Mouse (Mus musculus): Measurements from ENCODE around the gene Ltbp1. TPM values are rescaled to one million over a fixed set of nuclear protein-coding genes. Genes with fewer than 3 reads are reported as not detected.

Ltbp1 gene
- polyA plus RNA-seq, 1 experiment from 2014 or later: 1.6 TPM

GRCm38 (mm10) chr17:75204065-75204464, 198.7 kb downstream of the Ltbp1 start:
- 84% methylated on average over 1 of the region's 1 CpGs for WGBS

GRCm38 (mm10) chr17:75206281-75206680, 200.9 kb downstream of the Ltbp1 start:
- no peak for ATAC-seq
- Histone ChIP-seq H3K4me1 (ENCODE audit: control insufficient read depth, insufficient read depth, low read depth, low read length) (no peaks in the 10 kb centered on the region), H3K36me3 (ENCODE audit: control insufficient read depth, insufficient read depth, low read length) (no peaks in the 10 kb centered on the region), H3K4me2 (ENCODE audit: low read length) (no peak overlapping the region), H3K9ac (ENCODE audit: low read depth, low read length) (no peak overlapping the region), H3K27ac (ENCODE audit: low read depth, low read length) (no peak overlapping the region), H3K27me3 (replicated peaks; ENCODE audit: control insufficient read depth, insufficient read depth, low read length) (no peaks in the 10 kb centered on the region; the same call in 1 of the 2 replicates), H3K4me3 (ENCODE audit: low read length) (no peak overlapping the region), H3K9me3 (ENCODE audit: control insufficient read depth, low read length) (no peaks in the 10 kb centered on the region)
- WGBS: 61% methylated on average over 3 of the region's 3 CpGs

More at GRCm38 (mm10) chr17:75204065-75204464, 198.7 kb downstream of the Ltbp1 start:
- Histone ChIP-seq H3K4me3 (ENCODE audit: low read length) (no peak overlapping the region), H3K4me1 (ENCODE audit: control insufficient read depth, insufficient read depth, low read depth, low read length) (no peaks in the 10 kb centered on the region), H3K9me3 (ENCODE audit: control insufficient read depth, low read length) (no peaks in the 10 kb centered on the region), H3K27me3 (replicated peaks; ENCODE audit: control insufficient read depth, insufficient read depth, low read length) (no peaks in the 10 kb centered on the region), H3K36me3 (ENCODE audit: control insufficient read depth, insufficient read depth, low read length) (no peaks in the 10 kb centered on the region), H3K27ac (ENCODE audit: low read depth, low read length) (no peak overlapping the region), H3K4me2 (ENCODE audit: low read length) (no peak overlapping the region), H3K9ac (ENCODE audit: low read depth, low read length) (no peak overlapping the region)
- ATAC-seq: no peak

GRCm38 (mm10) chr17:75208164-75208698, 202.9 kb downstream of the Ltbp1 start:
- Histone ChIP-seq H3K4me2 (ENCODE audit: low read length) (no peak overlapping the region), H3K4me1 (ENCODE audit: control insufficient read depth, insufficient read depth, low read depth, low read length) (no peaks in the 10 kb centered on the region), H3K4me3 (ENCODE audit: low read length) (no peak overlapping the region), H3K9me3 (ENCODE audit: control insufficient read depth, low read length) (no peaks in the 10 kb centered on the region), H3K36me3 (ENCODE audit: control insufficient read depth, insufficient read depth, low read length) (no peaks in the 10 kb centered on the region), H3K9ac (ENCODE audit: low read depth, low read length) (no peak overlapping the region), H3K27me3 (replicated peaks; ENCODE audit: control insufficient read depth, insufficient read depth, low read length) (no peaks in the 10 kb centered on the region; the same call in 1 of the 2 replicates), H3K27ac (ENCODE audit: low read depth, low read length) (no peak overlapping the region)
- no peak for ATAC-seq
- 82% methylated on average over 7 of the region's 7 CpGs for WGBS

DNA sequence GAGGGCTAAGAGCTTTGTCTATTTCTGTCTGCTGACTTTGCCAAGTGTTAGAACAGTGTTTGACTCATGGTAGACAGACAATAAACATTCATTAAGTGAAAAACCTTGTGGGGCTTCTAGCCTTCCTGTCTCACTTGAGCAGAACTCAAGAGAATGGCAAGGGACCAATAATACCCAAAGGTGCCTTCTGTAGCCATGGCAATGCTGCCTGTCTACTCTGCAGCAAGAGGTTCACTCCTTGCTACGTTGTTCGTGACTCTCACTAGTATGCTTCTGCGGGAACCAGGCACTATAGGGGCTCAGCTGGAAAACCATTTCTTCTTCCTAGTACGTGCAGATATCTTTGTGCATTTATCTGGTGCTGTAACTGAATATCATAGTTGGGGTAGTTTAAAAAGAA, 205.2 kb downstream of the Ltbp1 start:
- H3K9me3 ChIP-seq (ENCODE audit: control insufficient read depth, low read length): no peaks in the 10 kb centered on the region
- H3K4me1 ChIP-seq (ENCODE audit: control insufficient read depth, insufficient read depth, low read depth, low read length): no peaks in the 10 kb centered on the region
- no peak overlapping the region for H3K4me2 ChIP-seq (ENCODE audit: low read length)
- no peak for ATAC-seq
- H3K27me3 ChIP-seq (replicated peaks; ENCODE audit: control insufficient read depth, insufficient read depth, low read length): no peaks in the 10 kb centered on the region; the same call in 1 of the 2 replicates
- no peaks in the 10 kb centered on the region for H3K36me3 ChIP-seq (ENCODE audit: control insufficient read depth, insufficient read depth, low read length)
- no peak overlapping the region for H3K4me3 ChIP-seq (ENCODE audit: low read length)
- 79% methylated on average over 4 of the region's 4 CpGs for WGBS
- no peak overlapping the region for H3K9ac ChIP-seq (ENCODE audit: low read depth, low read length)
- H3K27ac ChIP-seq (ENCODE audit: low read depth, low read length): no peak overlapping the region

DNA sequence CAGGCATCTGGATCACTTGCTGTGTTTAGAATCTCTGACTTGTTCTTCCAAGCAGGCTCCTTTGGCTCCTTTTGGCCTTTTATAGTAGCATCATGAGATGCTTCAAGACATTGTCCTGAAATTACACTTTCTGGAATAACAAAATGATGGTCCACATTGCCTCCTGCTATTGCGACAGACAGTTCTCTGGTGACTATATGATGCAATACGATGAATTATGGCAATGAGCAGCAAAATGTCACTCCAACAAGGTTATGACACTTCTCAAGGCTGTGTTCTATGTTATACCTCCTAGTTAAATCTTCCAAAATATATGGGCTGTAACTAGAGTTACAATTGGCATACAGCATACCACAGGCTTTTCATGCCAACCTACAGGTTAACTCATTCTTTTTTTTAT, 211.0 kb downstream of the Ltbp1 start:
- Histone ChIP-seq H3K9ac (ENCODE audit: low read depth, low read length) (no peak overlapping the region), H3K4me1 (ENCODE audit: control insufficient read depth, insufficient read depth, low read depth, low read length) (no peaks in the 10 kb centered on the region), H3K27me3 (replicated peaks; ENCODE audit: control insufficient read depth, insufficient read depth, low read length) (no peaks in the 10 kb centered on the region), H3K36me3 (ENCODE audit: control insufficient read depth, insufficient read depth, low read length) (no peaks in the 10 kb centered on the region), H3K4me3 (ENCODE audit: low read length) (no peak overlapping the region), H3K27ac (ENCODE audit: low read depth, low read length) (no peak overlapping the region), H3K4me2 (ENCODE audit: low read length) (no peak overlapping the region), H3K9me3 (ENCODE audit: control insufficient read depth, low read length) (no peaks in the 10 kb centered on the region)
- 96% methylated on average over 2 of the region's 2 CpGs for WGBS
- no peak for ATAC-seq

GRCm38 (mm10) chr17:75218700-75219099, 213.3 kb downstream of the Ltbp1 start:
- Histone ChIP-seq H3K9ac (ENCODE audit: low read depth, low read length) (no peak overlapping the region), H3K36me3 (ENCODE audit: control insufficient read depth, insufficient read depth, low read length) (no peaks in the 10 kb centered on the region), H3K9me3 (ENCODE audit: control insufficient read depth, low read length) (no peaks in the 10 kb centered on the region), H3K27me3 (replicated peaks; ENCODE audit: control insufficient read depth, insufficient read depth, low read length) (no peaks in the 10 kb centered on the region), H3K27ac (ENCODE audit: low read depth, low read length) (no peak overlapping the region), H3K4me2 (ENCODE audit: low read length) (no peak overlapping the region), H3K4me3 (ENCODE audit: low read length) (no peak overlapping the region), H3K4me1 (ENCODE audit: control insufficient read depth, insufficient read depth, low read depth, low read length) (no peaks in the 10 kb centered on the region)
- ATAC-seq: no peak
- WGBS: 85% methylated on average over 6 of the region's 6 CpGs

DNA sequence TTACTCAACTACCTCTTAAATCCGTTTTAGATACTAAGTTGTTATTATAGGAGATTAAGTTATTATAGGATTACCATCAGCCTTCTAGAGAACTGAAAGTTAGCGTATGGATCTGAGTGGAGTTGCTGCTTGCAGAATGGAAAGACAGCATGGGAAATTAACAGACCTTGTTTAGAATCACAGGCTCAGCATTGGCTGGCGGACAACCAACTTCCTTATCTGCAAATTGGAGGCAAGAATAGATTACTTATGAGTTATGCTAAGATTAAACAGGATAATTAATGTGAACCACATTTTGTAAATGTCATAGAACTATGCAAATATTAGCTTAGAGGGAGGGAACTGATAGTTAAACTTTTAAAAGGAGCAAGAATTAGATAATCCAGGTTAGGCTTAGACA, 223.0 kb downstream of the Ltbp1 start:
- Histone ChIP-seq H3K4me2 (ENCODE audit: low read length) (no peak overlapping the region), H3K27ac (ENCODE audit: low read depth, low read length) (no peak overlapping the region), H3K9me3 (ENCODE audit: control insufficient read depth, low read length) (no peaks in the 10 kb centered on the region), H3K36me3 (ENCODE audit: control insufficient read depth, insufficient read depth, low read length) (no peaks in the 10 kb centered on the region), H3K9ac (ENCODE audit: low read depth, low read length) (no peak overlapping the region), H3K4me1 (ENCODE audit: control insufficient read depth, insufficient read depth, low read depth, low read length) (no peaks in the 10 kb centered on the region), H3K4me3 (ENCODE audit: low read length) (no peak overlapping the region), H3K27me3 (replicated peaks; ENCODE audit: control insufficient read depth, insufficient read depth, low read length) (no peaks in the 10 kb centered on the region)
- no peak for ATAC-seq
- 89% methylated on average over 3 of the region's 3 CpGs for WGBS

DNA sequence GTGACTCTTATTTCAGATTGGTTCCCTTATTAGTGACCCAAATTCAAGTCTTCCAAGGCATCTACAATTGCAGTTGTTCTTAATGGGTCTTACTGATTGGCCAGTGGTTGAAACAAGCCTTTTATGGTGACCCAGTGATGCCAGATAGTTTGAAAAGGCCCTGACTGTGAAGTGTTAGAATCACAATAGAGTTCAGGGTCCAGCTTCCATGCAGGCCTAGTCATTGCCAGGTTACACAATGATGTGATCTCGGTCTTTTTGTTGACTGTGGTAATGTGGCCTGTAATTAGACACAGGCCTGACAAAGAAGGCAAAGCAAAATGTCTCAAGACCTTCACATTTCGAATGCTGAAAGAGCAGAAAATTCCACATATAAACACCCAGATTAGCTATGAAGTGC, 227.8 kb downstream of the Ltbp1 start:
- no peaks in the 10 kb centered on the region for H3K4me1 ChIP-seq (ENCODE audit: control insufficient read depth, insufficient read depth, low read depth, low read length)
- no peaks in the 10 kb centered on the region for H3K27me3 ChIP-seq (replicated peaks; ENCODE audit: control insufficient read depth, insufficient read depth, low read length)
- H3K4me2 ChIP-seq (ENCODE audit: low read length): no peak overlapping the region
- no peak for ATAC-seq
- no peaks in the 10 kb centered on the region for H3K9me3 ChIP-seq (ENCODE audit: control insufficient read depth, low read length)
- H3K9ac ChIP-seq (ENCODE audit: low read depth, low read length): no peak overlapping the region
- no peak overlapping the region for H3K27ac ChIP-seq (ENCODE audit: low read depth, low read length)
- no peaks in the 10 kb centered on the region for H3K36me3 ChIP-seq (ENCODE audit: control insufficient read depth, insufficient read depth, low read length)
- H3K4me3 ChIP-seq (ENCODE audit: low read length): no peak overlapping the region
- WGBS: 14% methylated on average over 2 of the region's 2 CpGs

DNA sequence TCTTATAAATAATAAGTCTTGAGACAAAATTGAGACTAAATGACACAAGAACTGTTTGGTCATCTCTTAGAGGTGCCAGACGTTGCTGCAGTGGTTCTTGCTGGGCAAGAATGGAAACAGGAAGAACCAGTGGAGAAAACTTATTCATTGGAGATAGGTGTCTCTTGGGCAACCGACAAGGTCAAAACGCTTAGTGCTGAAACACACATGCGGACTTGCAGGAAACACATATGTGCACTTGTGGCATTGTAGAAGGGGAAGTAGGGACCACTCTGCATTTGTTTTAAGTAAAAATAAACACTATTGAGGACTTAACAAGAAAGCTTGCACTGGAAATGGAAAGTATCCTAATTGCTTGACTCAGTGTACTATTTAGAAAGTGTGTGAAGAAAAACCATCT, 228.6 kb downstream of the Ltbp1 start:
- no peaks in the 10 kb centered on the region for H3K9me3 ChIP-seq (ENCODE audit: control insufficient read depth, low read length)
- no peaks in the 10 kb centered on the region for H3K36me3 ChIP-seq (ENCODE audit: control insufficient read depth, insufficient read depth, low read length)
- no peak for ATAC-seq
- 91% methylated on average over 4 of the region's 4 CpGs for WGBS
- H3K4me2 ChIP-seq (ENCODE audit: low read length): no peak overlapping the region
- no peak overlapping the region for H3K27ac ChIP-seq (ENCODE audit: low read depth, low read length)
- no peaks in the 10 kb centered on the region for H3K4me1 ChIP-seq (ENCODE audit: control insufficient read depth, insufficient read depth, low read depth, low read length)
- no peaks in the 10 kb centered on the region for H3K27me3 ChIP-seq (replicated peaks; ENCODE audit: control insufficient read depth, insufficient read depth, low read length)
- no peak overlapping the region for H3K4me3 ChIP-seq (ENCODE audit: low read length)
- no peak overlapping the region for H3K9ac ChIP-seq (ENCODE audit: low read depth, low read length)

DNA sequence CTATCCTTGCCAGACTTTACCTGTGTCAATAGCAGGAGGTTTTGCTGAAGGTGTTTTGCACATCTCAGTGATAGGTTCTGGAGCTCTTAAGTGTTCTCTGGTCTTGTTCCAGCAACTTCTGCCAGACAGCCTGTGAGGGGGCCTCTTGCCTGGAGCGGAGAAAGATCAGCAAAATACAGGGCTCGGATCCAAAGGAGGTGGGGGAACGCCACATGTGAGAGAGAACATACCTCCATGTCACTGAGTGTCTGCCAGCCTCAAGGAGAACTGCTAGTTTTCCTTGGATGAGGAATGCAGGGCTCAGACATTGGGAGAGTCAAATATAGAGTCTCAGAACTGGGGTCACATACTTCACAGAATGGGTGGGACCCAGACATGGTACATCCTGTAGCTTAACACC, 230.4 kb downstream of the Ltbp1 start:
- Histone ChIP-seq H3K27me3 (replicated peaks; ENCODE audit: control insufficient read depth, insufficient read depth, low read length) (no peaks in the 10 kb centered on the region), H3K9ac (ENCODE audit: low read depth, low read length) (no peak overlapping the region), H3K4me1 (ENCODE audit: control insufficient read depth, insufficient read depth, low read depth, low read length) (no peaks in the 10 kb centered on the region), H3K4me2 (ENCODE audit: low read length) (no peak overlapping the region), H3K9me3 (ENCODE audit: control insufficient read depth, low read length) (no peaks in the 10 kb centered on the region), H3K36me3 (ENCODE audit: control insufficient read depth, insufficient read depth, low read length) (no peaks in the 10 kb centered on the region), H3K4me3 (ENCODE audit: low read length) (no peak overlapping the region), H3K27ac (ENCODE audit: low read depth, low read length) (no peak overlapping the region)
- 71% methylated on average over 3 of the region's 3 CpGs for WGBS
- ATAC-seq: no peak

All from hindbrain, embryonic 16.5 days (tissue).